Mouse (Mus musculus) duodenum, adult 2 months (tissue): ENCODE results near the gene Rab11b. TPM values are rescaled to one million over a fixed set of nuclear protein-coding genes. Genes with fewer than 3 reads are reported as not detected.

Experiments used
- polyA plus RNA-seq: library from polyadenylated mRNA; depleted of rRNA; stranded (reverse); fragments of >200 nt; gene quantifications from 2 replicates; pipeline ENCODE4 v1.2.3, GENCODE M21; 2012; ENCODE audit warnings: low replicate concordance; rRNA removed

The Rab11b gene
- polyA plus RNA-seq: 313 and 378 TPM in 2 replicates

DNA sequence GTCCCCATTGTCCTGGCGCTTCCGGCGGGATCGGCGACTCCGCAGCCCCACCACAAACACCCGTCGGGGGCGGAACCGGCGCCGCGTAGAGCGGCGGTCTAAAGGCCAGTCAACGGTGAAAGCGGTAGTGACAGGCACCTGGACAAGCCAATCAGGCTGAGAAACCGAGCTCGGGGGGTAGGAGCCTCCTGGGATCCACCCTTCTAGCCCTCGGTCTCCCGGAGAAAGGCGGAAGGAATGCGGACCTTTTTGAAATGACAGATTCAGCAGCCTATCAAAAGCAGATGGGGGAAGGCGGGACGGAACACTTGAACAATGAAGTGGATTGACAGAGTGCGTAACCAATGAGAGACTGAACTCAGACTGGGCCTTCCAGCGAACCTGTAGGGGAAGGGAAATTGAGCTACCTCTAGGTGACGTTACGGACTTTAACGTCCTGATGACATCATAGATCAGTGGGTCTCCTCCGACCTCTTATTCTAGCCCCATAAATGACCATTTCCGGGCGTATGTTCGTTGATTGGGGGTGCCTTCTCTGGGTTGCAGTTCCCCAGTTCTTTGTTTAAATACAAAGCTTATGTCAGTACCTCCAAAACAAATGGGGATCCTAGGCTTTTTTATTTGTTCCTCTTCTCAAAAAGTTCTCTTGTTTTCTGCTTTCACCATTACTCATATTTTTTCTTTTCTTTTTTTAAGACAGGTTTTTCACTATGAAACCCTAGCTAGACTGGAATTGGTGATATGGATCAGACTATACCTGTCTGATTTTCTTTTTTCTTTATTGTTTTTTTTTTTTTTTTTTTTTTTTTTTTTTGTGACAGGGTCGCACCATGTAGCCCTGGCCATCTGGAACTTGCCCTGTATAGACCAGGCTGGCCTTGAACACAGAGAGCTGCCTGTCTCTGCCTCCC is at the start of gene Rab11b:
Gene Rab11b, minus strand, starts transcription at position 276 of the 911 bp plus-strand sequence.

DNA sequence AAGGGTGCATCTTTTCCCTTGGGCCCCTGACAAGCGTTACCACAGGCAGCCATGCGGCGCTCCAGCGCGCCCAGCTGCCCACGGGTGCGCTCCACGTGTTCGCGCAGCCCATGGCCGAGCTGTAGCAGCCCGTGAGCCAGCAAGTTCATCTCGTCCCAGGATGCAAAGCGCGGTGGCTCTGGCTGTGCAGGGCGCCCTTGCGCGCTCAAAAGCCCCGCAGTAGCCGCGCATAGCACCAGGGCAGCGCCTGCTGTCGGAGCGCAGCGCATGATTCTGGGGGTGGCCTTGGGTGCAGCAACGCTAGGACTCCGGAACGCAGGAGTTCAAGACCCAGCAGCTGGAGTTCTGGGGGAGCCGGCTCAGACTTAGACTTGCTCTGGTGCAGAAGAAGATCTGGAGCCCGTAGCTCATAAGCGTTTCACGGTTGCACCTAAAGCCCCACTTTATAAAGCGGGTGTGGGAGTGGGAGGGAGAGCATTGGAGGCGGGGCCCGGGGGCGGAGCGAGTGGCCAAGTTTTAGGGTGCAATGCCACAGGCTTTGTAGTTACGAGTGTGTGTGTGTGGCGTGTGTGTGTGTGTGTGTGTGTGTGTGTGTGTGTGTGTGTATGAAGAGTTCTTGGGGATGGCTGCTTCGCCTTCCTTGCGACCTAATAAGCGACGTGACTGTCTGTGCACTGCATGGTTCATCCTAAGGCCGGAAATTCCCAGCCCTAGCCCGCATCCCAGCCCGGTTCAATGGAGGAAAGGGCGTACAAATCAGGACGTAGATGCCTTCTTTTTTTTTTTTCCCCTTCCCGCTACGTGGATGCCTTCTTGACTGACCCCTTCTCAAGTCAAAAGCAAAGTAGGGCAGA is 21.0 kb upstream of the Rab11b start, which contains the start of gene Angptl4:
Gene Angptl4, minus strand, starts transcription at position 707 of the 854 bp plus-strand sequence.

DNA sequence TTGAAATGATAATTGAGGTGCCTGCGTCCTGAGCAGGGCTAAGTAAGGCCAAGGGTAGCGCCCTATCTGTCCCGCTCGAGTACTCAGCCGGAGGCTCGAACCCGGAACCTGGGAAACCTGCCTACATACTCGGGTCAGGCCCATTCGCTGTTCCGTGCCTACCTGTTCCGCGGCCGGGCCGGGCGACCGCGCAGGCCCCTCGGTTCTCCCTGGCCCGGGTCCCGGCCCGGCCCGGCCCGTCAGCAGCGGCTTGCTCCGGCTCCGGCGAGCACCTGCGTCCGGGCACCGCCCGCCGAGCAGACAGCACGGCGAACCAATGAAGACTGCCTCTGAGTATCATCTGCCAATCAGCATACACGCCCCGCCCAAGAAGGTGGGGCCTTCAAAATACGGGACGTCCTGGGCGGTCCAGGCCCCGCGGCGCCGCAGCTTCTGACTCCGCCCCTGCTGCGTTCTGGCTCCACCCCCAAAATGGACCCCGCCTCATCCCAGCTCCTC is 41.9 kb downstream of the Rab11b start, which contains the start of gene March2:
Gene March2, minus strand, starts transcription at position 287 of the 498 bp plus-strand sequence.

Other genes with a start within 250 kb of the Rab11b start
- gene Adamts10, start 236.3 kb downstream of the Rab11b start, polyA plus RNA-seq: 21.5 and 30.7 TPM in 2 replicates
- 1.7 and 4.0 TPM in 2 replicates for gene Myo1f, start 204.8 kb downstream of the Rab11b start, polyA plus RNA-seq
- 40.3 and 53.5 TPM in 2 replicates for gene Zfp414, start 131.4 kb downstream of the Rab11b start, polyA plus RNA-seq
- gene Pram1, start 122.5 kb downstream of the Rab11b start, polyA plus RNA-seq: 1.3 TPM in 1 of 2 replicates, not detected in the other
- gene Hnrnpm, start 73.7 kb downstream of the Rab11b start, polyA plus RNA-seq: 47.0 and 51.6 TPM in 2 replicates
- 51.8 and 80.7 TPM in 2 replicates for gene March2, start 41.9 kb downstream of the Rab11b start, polyA plus RNA-seq
- gene Angptl4, start 21.3 kb upstream of the Rab11b start, polyA plus RNA-seq: 30.9 and 75.7 TPM in 2 replicates
- 13.8 and 18.4 TPM in 2 replicates for gene Kank3, start 50.0 kb upstream of the Rab11b start, polyA plus RNA-seq
- gene Rps28, start 64.0 kb upstream of the Rab11b start, polyA plus RNA-seq: 251 and 364 TPM in 2 replicates
- 339 and 519 TPM in 2 replicates for gene Ndufa7, start 64.0 kb upstream of the Rab11b start, polyA plus RNA-seq
- 18.6 and 19.9 TPM in 2 replicates for gene Cd320, start 82.6 kb upstream of the Rab11b start, polyA plus RNA-seq
- gene Gm7029, start 113.3 kb upstream of the Rab11b start, polyA plus RNA-seq: not detected in 2 replicates
- gene Kifc1, start 130.1 kb upstream of the Rab11b start, polyA plus RNA-seq: 7.3 and 8.5 TPM in 2 replicates
- gene Platr17, start 144.6 kb upstream of the Rab11b start, polyA plus RNA-seq: 0.24 TPM in 1 of 2 replicates, not detected in the other
- gene Daxx, start 148.9 kb upstream of the Rab11b start, polyA plus RNA-seq: 42.4 and 47.2 TPM in 2 replicates
- 220 and 430 TPM in 2 replicates for gene Tapbp, start 155.4 kb upstream of the Rab11b start, polyA plus RNA-seq
- 65.9 and 84.1 TPM in 2 replicates for gene Zbtb22, start 155.4 kb upstream of the Rab11b start, polyA plus RNA-seq
- gene Rgl2, start 169.0 kb upstream of the Rab11b start, polyA plus RNA-seq: 88.3 and 111 TPM in 2 replicates
- 6.1 and 14.4 TPM in 2 replicates for gene Pfdn6, start 179.8 kb upstream of the Rab11b start, polyA plus RNA-seq
- 10.8 and 15.6 TPM in 2 replicates for gene Wdr46, start 180.1 kb upstream of the Rab11b start, polyA plus RNA-seq
- 27.8 and 35.0 TPM in 2 replicates for gene B3galt4, start 191.0 kb upstream of the Rab11b start, polyA plus RNA-seq
- gene Vps52, start 195.3 kb upstream of the Rab11b start, polyA plus RNA-seq: 50.7 and 52.9 TPM in 2 replicates
- 196 and 219 TPM in 2 replicates for gene Rps18, start 195.5 kb upstream of the Rab11b start, polyA plus RNA-seq
- 4,063 and 9,745 TPM in 2 replicates for gene H2-K1, start 239.8 kb upstream of the Rab11b start, polyA plus RNA-seq